Mouse (Mus musculus): Measurements from ENCODE around the gene Vash1.

Vash1 gene

GRCm38 (mm10) chr12:86715401-86715800 lies 36.9 kb downstream of the Vash1 start:
- DNase-seq (ENCODE audit: extremely low read depth, insufficient read length, low spot score), result no peak

- no peak for DNase-seq (ENCODE audit: extremely low read depth, insufficient read length, low spot score)
Measured at GRCm38 (mm10) chr12:86716962-86717361, 38.5 kb downstream of the Vash1 start.

DNA sequence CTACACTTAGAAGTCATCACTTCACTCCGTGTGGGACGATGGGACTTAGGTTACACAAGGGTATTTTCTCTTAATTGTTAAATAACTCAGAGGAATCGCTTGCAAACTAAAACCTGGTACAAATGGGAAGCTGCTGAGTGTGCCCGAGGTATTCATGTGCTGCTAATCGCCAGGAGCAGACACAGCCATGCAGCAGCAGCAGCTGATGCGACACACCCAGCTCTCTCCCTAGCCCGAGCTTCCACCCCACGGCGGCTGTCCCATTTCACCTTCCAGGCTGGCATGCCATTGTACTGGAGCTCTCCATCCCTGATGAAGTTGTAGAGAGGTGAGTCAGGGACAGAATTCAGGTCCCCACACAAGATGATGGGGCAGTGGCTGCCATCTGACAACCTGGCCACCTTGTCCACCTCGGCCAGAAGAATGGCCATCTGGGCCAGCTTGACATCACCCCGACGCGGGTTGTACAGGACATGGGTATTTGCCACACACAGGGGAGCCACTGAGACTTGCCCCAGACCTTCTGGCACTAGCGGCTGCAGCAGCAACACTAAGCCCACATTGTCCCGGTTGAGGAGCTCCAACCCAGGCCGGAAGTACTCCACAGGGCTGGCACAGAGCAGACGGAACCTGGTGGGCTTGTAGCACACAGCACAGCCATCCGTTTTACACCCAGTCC lies 41.6 kb downstream of the Vash1 start:
- DNase-seq (ENCODE audit: extremely low read depth, insufficient read length, low spot score), result no peak

DNA sequence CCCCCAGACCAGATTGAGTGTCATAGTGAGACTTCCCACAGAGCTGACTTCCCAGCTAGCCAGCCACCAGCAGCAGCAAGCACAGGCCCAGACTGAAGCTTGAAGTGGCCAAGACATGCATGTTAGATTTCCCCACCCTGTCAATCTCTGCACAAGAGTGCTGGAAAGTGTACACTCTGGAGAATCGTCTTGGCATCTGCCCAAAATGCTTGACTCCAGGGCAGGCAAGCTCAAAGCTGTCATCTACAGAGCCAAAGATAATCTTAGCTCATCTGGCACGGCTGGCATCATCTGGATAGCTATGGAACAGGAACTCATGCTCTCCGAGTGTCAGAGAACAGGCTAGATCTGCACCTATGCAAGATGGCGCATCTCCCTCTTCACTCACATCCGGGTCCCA lies 43.0 kb downstream of the Vash1 start:
- DNase-seq (ENCODE audit: extremely low read depth, insufficient read length, low spot score), result no peak

DNA sequence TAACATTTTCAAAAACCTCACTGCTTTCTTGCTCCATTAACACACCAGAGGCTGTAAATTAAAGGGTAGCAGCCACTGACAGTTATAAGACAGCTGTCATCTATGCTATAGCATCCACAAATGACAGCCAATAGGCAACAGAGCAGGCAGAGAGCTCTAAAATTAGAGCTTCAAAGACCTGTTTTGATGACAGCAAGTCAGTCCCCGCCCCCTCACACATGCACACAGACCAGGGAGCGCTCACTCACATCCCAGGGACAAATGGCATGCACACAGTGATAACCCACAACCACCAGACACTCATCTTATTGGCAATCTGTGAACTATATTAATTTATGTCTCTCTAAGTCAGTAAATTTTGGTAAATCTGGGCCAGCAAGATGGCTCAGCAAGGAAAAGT lies 45.8 kb downstream of the Vash1 start:
- no peak for DNase-seq (ENCODE audit: extremely low read depth, insufficient read length, low spot score)

GRCm38 (mm10) chr12:86725706-86726105 lies 47.2 kb downstream of the Vash1 start:
- DNase-seq (ENCODE audit: extremely low read depth, insufficient read length, low spot score), result no peak

- DNase-seq (ENCODE audit: extremely low read depth, insufficient read length, low spot score), result peak; percentile 95
Measured at GRCm38 (mm10) chr12:86726120-86726640, 47.7 kb downstream of the Vash1 start, which contains the start of gene Angel1. Angel1 (minus strand) TSS chr12:86726460.

DNA sequence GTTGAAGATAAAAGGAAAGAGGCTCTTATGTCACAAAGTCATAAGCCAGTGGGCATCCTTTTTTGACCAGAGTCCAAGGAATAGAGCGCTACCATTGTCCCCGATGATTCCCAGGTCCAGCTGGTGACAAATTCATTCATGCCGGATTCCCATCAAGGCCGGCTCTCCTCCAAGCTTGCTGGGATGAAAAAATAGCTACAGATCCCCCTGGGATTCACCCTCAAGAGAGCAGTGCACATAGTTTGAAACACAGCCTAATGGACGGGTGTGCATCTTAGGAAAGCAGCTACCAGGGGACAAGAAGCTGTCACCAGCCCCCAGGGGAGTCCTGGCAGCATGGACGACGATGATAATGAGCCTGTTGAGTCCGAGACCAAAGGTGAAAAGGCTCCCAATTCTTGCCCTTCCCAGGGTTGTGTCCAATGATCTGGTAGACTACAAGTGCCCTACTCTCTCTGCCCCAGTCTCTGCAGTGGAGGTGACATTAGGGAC lies 55.9 kb downstream of the Vash1 start, which contains the start of gene Lrrc74a:
Lrrc74a (plus strand) TSS at position 51 of the 492 bp plus-strand sequence.
- no peak for DNase-seq (ENCODE audit: extremely low read depth, insufficient read length, low spot score)
